Mouse (Mus musculus) C2C12 (cell line): ENCODE results near the gene H2al1a.

Experiments
- CEBPB ChIP-seq: IDR thresholded peaks from one replicate; pipeline ENCODE4 v1.6.1; 2011; ENCODE audit warnings: low read depth, mild to moderate bottlenecking, control low read depth, moderate library complexity
- CTCF ChIP-seq: IDR thresholded peaks from one replicate; pipeline ENCODE4 v1.5.1; 2011; ENCODE audit not compliant: control insufficient read depth, insufficient read depth, insufficient read length
- MAX ChIP-seq: IDR thresholded peaks from one replicate; pipeline ENCODE4 v1.6.1; 2011; ENCODE audit warnings: mild to moderate bottlenecking, control low read depth
- USF1 ChIP-seq: IDR thresholded peaks from one replicate; pipeline ENCODE4 v1.6.1; 2011; ENCODE audit warnings: low read depth, mild to moderate bottlenecking, control low read depth, moderate library complexity

GRCm38 (mm10) chrX:11288306-11288882 is 10.7 kb upstream of the H2al1a start:
- TF ChIP-seq USF1 (no peak), MAX (no peak), CTCF (no peak), CEBPB (no peak)
